Mouse (Mus musculus) cerebellum, adult 8-10 months (tissue): ENCODE measurements around the gene Rab31.

ENCODE experiments used
- DNase-seq: peaks from one replicate; pipeline ENCODE4 v3.0.0; 2022

The Rab31 gene

DNA sequence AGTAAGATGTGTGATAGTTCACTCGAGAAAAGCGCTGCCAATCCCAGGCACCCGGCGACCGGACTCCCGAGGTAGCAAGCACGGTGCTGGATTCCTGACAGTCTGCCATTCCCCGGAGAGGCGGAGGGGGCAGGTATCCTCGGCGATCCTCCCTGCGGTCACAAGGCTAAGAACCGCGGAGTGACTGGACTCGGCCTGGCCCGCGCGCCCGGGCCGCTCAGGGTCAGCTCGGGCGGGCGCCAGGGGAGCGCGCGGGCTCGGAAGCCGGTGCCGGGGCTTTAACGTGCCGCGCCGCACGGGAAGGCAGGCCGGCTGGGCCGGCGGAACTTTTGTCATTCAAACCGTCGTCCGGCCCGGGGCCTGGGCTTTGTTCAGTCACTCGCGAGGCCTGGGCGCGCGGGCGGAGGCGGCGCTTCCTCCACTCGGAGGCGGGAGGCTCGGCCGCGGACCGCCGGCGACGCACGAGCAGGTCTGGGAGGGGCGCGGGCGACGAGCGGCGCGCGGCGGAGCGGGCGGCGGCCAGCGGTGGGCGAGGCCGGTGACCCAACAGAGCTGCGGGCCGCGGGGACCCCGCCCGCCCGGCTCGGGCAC is 10.1 kb upstream of the Rab31 start, which contains the start of gene Ppp4r1:
Gene Ppp4r1 (plus strand): TSS at position 23 of the 591 bp plus-strand sequence.
- DNase-seq, result peak; percentile 83

DNA sequence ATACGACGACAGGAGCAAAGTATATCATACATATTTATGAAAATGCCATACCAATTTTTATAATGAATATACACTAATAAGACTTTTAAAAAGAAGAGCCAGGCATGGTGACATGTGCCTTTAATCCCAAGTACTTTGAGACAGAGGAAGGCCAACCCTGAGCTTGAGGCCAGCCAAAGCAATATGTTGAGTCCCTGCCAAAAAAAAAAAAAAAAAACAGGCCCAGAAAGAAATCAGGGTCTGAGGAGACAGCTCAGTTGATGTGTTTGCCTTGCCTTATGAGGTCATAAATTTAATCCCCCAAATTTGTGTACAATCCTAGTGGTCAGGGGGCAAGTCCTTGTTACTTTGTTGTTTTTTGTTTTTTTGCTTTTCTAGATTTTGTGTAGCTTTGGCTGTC is 8.4 kb upstream of the Rab31 start:
- no peak for DNase-seq

- no peak for DNase-seq
Observed at GRCm38 (mm10) chr17:65777461-65777860, 4.9 kb upstream of the Rab31 start.

GRCm38 (mm10) chr17:65776228-65776627 is 3.7 kb upstream of the Rab31 start:
- DNase-seq, result no peak

- DNase-seq, result no peak
Observed at GRCm38 (mm10) chr17:65774439-65774838, 1.9 kb upstream of the Rab31 start.

DNA sequence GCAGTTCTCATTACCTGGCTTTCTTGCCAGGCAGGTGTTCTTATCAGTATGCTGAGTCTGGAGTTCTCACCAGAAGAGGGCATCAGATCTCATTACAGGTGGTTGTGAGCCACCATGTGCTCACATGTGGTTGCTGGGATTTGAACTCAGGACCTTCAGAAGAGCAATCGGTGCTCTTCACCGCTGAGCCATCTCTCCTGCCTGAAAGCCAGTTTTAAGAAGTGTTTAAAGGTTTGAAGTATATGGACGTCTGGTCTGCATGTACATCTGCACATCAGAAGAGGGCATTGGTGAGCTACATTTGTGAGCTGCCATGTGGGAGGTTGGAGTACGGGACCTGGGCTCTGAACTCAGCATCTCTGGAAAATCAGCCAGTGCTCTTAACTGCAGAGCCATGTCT is 1.1 kb upstream of the Rab31 start:
- no peak for DNase-seq

- no peak for DNase-seq
Observed at GRCm38 (mm10) chr17:65770982-65771915, 1.3 kb downstream of the Rab31 start.

DNA sequence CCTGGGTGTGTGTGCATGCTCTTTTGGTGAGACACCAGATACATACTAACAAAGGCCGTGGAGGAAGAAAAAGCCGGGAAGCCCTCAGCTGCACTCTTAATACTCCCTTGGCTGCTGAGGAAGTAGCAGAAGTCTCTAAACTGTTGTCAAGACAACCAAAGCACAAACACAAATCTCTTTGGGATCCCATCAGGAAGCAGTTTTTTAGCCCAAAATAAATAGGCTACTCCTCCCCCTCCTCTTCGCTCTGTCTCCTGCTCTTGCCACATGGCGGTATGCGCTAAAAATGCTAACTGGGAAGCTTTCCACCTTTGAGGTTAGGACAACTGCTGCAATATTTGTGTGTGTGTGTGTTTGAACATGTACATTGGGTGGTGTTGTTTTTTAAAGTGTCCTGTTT is 4.1 kb downstream of the Rab31 start:
- DNase-seq, result no peak

DNA sequence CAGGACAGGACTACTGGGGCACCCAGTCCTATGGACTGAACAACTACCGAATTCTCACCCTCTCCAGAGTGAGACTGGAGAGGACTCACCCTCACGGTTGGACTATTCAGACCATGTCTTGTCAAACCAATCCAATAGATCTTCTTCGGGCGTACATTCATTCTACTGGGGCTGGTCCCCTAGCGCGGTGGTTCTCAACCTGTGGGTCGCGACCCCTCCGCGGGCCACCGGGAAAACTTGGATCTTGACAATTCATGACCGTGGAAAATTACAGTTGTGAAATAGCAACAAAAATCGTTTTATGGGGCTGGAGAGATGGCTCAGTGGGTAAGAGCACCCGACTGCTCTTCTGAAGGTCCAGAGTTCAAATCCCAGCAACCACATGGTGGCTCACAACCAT is 9.3 kb downstream of the Rab31 start:
- DNase-seq, result no peak

- no peak for DNase-seq
Observed at GRCm38 (mm10) chr17:65757150-65757549, 15.4 kb downstream of the Rab31 start.

- DNase-seq, result no peak
Observed at GRCm38 (mm10) chr17:65755857-65756256, 16.7 kb downstream of the Rab31 start.

GRCm38 (mm10) chr17:65753130-65753529 is 19.4 kb downstream of the Rab31 start:
- no peak for DNase-seq

DNA sequence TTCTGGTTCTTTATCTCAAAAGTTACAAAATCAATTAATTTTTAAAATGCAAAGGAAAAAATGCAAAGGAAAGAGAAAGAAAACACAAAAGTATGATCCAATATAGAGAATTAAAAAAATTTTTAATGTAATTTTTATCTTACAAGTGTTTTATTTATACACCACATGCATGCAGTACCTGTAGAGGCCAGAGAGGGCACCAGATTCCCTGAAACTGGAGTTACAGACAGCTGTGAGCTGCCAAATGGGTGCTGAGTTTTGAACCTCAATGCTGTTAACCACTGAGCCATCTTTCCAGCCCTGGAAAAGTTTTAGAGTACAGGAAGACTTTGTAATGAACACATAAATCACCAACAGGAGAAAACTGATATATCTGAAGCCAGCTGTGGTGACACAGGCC is 22.3 kb downstream of the Rab31 start:
- DNase-seq, result no peak

DNA sequence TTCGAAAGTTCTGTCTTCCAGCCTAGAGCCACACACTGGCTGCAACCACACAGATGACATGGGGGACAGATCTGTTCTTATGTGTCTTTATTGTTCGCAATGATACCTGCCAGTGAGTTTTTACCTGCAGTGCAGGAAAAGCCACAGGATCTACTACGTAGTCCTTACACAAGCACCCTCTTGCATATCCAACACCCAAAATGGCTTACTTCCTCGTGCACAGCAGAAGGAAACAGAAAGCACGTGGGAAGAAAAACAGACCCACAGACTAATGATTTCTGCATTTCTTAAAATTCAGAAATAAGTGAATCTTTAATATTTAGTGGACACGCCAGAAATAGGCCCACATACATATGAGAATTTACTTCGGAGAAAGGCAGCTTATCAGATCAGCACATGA is 22.7 kb downstream of the Rab31 start:
- no peak for DNase-seq

DNA sequence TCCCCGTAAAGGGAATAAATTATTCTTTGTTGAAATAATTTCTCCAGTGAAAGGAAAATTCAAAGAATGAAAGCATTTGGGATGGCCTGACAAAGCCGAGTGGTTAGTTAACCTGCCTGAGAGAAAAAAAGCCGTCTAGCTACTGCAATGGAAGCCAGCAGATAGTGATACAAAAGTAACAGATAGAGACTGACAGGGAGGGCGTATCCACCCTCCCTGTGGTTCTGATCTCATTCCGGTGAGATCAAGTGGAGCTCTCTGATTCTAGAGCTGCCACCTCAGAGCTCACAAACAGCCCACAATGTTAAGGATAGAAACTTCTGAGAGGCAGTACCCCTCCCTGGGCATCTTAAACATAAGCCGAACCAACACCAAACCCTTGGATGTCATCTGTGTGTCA is 23.6 kb downstream of the Rab31 start:
- DNase-seq, result no peak

DNA sequence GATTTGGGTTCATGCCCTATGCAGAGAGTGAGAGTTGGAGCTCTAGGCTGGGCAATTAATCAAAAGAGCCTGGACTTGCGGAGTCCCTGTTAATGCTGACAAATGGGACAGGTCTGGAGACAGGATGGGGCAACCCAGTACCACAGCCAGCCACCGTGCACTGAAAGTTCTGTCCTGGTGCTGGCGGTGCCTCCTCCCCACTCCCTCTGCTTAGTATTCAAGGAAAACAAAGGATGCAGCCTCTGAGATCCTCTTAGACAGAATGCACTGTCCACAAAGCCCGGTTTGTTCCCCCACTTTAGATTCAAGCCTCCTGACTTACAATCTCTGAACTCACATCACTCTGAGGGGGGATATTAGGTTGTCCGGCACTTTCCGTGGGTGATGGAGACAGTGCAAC is 26.2 kb downstream of the Rab31 start:
- DNase-seq, result no peak

DNA sequence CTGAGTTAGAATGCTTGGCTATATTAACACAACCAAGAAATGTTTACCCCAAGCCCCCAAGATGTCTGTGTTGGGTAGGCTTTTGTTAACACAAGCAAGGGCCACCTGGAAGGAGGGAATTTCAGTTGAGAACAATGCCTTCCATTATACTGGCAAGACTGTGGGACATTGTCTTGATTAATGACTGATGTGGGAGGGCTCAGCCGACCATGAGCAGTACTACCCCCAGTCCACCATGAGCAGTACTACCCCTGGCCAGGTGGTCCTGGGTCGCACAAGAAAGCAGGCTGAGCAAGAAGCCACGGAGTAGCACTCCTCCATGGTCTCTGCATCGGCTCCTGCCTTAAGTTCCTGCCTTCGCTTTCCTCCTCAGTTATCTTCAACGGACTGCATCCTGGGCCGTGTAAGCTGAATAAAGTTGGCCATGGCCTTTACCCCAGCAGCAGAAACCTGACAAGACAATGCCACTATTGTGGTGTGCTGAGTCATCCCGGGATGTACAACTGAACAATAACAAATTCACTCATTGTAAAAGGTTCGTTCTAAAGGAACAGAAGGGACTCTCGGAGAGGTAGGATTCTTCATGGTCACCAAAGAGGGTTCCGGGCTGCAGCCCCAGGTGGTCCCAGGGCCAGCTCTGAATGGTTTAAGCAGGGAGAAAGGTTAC is 28.8 kb downstream of the Rab31 start:
- no peak for DNase-seq

GRCm38 (mm10) chr17:65742969-65743368 is 29.6 kb downstream of the Rab31 start:
- no peak for DNase-seq

DNA sequence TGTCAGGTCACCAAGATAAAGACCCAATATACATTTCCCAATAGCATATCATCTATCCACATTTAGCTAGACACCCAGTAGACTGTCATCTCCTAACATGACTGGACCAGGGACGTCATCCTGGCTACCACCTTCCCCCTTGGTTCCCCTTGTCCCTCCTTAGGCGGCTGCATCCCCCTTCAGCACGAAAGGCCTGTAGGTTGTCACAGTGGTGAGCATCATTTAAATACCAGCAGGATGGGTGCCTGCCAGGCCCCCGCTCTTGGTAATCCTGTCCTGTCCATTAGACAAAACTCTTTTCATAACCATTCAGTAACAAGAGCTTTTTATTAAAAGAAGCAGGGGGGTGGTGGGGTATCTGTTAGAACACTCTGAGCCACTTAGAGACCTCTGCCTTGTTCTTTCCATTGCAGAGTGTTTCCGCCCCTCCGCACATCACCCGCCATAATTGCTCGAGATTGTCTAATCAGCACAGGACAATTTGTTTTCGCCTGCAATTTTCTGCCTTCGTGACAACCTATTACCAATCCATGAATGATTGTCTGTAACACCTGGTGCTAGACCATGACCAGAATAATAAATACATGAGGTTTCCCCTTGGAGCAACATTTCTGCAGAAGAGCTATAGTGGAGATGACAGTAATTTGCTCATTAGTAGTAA is 30.2 kb downstream of the Rab31 start:
- DNase-seq, result no peak

DNA sequence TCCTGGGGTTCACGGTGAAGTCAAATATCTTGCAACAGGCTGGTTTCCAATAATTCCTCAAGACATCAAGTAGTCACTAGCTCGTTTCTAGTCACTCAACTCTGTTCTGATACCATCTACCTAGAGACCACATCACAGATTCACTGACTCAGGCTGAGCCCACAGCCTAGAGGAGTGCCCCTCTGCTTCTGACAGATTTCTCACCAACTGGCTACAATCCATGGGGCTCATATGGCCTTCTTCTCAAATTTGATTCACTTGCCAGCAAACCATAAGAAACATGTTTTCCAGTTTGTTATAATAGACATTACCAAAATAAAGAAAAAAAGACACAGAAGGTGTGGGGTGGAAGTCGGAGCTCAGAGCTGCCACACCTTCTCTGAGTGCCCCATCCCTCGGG is 31.0 kb downstream of the Rab31 start:
- no peak for DNase-seq

- no peak for DNase-seq
Observed at GRCm38 (mm10) chr17:65739874-65740725, 32.5 kb downstream of the Rab31 start.

DNA sequence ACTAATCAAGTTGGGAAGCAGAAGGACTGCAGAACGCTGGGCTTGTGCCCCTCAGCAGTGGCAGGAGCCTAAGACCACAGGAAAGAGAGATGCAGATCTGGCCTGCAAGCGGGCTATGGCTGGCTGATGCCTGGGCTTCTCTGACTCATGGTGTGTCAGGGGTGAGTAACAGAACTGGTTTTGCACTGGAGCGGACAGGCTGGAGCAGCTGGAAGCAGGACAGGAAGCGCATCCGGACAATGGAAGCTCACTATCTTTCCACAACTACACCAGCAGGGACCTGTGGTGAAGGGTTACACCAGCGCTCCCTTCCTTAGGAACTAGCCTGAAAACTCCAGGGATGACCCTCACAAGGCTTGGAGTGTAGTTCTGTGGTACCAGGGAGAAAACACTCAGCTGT is 34.9 kb downstream of the Rab31 start:
- DNase-seq, result no peak
